Mouse (Mus musculus): ENCODE data around the gene Khdc1a.

GRCm38 (mm10) chr1:21314336-21314735 lies 35.1 kb upstream of the Khdc1a start:
- TF ChIP-seq CTCF (IDR thresholded peaks at IDR 0.05; ENCODE audit: insufficient read depth, low read depth, low read length) (no peak), POLR2A (IDR thresholded peaks at IDR 0.05; ENCODE audit: insufficient read depth, low read depth, low read length) (no peak)
